Mouse (Mus musculus): ENCODE results near the gene Fyttd1. TPM values are rescaled to one million over a fixed set of nuclear protein-coding genes. Genes with fewer than 3 reads are reported as not detected.
"Not testable (repeated sequence)": the region's sequence is repeated elsewhere in the genome, so short reads cannot be mapped to it uniquely, and the experiment has no call there.

Gene Fyttd1
- polyA plus RNA-seq, 1 experiment from 2014 or later, result 103 TPM

DNA sequence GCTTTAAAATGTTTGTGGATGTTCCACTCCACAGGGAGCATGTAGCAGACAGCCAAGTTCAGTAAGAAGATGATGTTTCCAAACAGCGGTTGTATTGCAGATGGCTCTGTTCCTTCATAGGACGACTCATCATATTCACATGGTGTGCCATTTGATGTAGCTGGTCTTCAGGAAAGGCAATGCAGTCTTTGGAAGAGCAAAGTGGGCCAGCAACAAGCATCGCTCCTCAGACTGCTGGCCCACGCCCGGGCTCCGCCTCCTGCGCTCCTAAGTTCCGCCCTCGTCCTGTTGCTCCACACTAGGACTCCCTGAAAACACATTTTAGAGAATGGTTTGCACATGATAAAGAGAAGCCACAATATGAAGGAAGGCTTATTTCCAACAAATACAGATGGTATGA lies 49.3 kb downstream of the Fyttd1 start:
- not testable (repeated sequence) for H3K9ac ChIP-seq (ENCODE audit: low read length); H3K9me3 ChIP-seq (ENCODE audit: control insufficient read depth, low read length); H3K36me3 ChIP-seq (ENCODE audit: control insufficient read depth, insufficient read depth, low read length); H3K27me3 ChIP-seq (replicated peaks; ENCODE audit: control insufficient read depth, insufficient read depth, low read length); H3K27ac ChIP-seq (ENCODE audit: low read depth); ATAC-seq (replicated peaks; ENCODE audit: low FRiP score, low TSS enrichment, low read depth); H3K4me1 ChIP-seq (replicated peaks; ENCODE audit: control insufficient read depth, insufficient read depth, low read length); H3K4me2 ChIP-seq (ENCODE audit: low read length); DNase-seq (ENCODE audit: low spot score); H3K4me3 ChIP-seq (ENCODE audit: low read depth, low read length)
- 87% methylated on average over 9 of the region's 9 CpGs for WGBS

DNA sequence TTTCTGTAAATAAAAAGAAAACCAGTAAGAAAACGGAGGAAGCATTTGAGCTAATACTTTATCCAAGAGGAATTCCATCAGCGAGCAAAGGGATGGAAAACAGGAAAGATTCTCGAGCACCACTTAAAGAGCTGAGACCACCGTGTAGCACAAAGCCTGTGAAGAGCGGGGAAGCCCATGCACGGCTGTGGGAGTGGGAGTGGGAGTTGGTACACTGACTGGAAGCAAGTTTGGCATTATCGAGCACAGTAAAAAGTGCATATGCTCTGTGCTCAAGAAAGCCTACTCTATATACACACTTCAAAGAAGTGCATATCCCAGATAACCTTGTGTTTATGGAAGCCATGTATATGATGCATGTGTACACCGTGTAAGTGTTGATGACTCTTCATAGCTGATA lies 49.7 kb downstream of the Fyttd1 start:
- Histone ChIP-seq H3K27me3 (replicated peaks; ENCODE audit: control insufficient read depth, insufficient read depth, low read length) (no peaks in the 10 kb centered on the region), H3K27ac (ENCODE audit: low read depth) (no peak overlapping the region), H3K9me3 (ENCODE audit: control insufficient read depth, low read length) (no peaks in the 10 kb centered on the region), H3K4me2 (ENCODE audit: low read length) (no peak overlapping the region), H3K4me3 (ENCODE audit: low read depth, low read length) (no peak overlapping the region), H3K9ac (ENCODE audit: low read length) (no peak overlapping the region), H3K4me1 (replicated peaks; ENCODE audit: control insufficient read depth, insufficient read depth, low read length) (no peaks in the 10 kb centered on the region), H3K36me3 (ENCODE audit: control insufficient read depth, insufficient read depth, low read length) (peaks cover 4% of the 10 kb centered on the region)
- ATAC-seq (replicated peaks; ENCODE audit: low FRiP score, low TSS enrichment, low read depth) (no peak), DNase-seq (ENCODE audit: low spot score) (no peak)
- 91% methylated on average over 8 of the region's 8 CpGs for WGBS

DNA sequence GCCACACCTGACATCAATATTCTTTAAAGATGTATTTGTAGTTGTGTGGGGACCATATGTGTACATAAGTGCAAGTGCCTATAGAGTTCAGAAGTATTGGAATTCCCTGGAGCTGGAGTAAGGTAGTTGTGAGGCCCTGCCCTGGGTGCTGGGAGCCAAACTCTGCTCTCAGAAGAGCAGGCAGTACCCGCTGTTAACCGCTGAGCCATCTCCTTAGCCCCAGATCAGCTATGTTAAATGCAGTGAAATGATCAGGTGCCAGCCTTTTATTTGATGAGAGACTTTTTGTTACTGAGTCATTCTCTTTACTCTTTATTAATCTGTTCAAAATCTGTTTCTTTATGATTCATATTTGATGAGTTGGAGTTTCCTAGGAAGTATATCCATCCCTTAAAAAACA lies 52.6 kb downstream of the Fyttd1 start:
- Histone ChIP-seq H3K4me2 (ENCODE audit: low read length) (no peak overlapping the region), H3K27me3 (replicated peaks; ENCODE audit: control insufficient read depth, insufficient read depth, low read length) (no peaks in the 10 kb centered on the region), H3K4me1 (replicated peaks; ENCODE audit: control insufficient read depth, insufficient read depth, low read length) (no peaks in the 10 kb centered on the region), H3K4me3 (ENCODE audit: low read depth, low read length) (no peak overlapping the region), H3K9ac (ENCODE audit: low read length) (no peak overlapping the region), H3K36me3 (ENCODE audit: control insufficient read depth, insufficient read depth, low read length) (no peaks in the 10 kb centered on the region), H3K9me3 (ENCODE audit: control insufficient read depth, low read length) (no peaks in the 10 kb centered on the region), H3K27ac (ENCODE audit: low read depth) (no peak overlapping the region)
- ATAC-seq (replicated peaks; ENCODE audit: low FRiP score, low TSS enrichment, low read depth) (no peak), DNase-seq (ENCODE audit: low spot score) (no peak)
- 47% methylated on average over 2 of the region's 2 CpGs for WGBS

GRCm38 (mm10) chr16:32934470-32934869 lies 57.2 kb downstream of the Fyttd1 start:
- Histone ChIP-seq H3K27ac (ENCODE audit: low read depth) (no peak overlapping the region), H3K36me3 (ENCODE audit: control insufficient read depth, insufficient read depth, low read length) (no peaks in the 10 kb centered on the region), H3K9me3 (ENCODE audit: control insufficient read depth, low read length) (no peaks in the 10 kb centered on the region), H3K4me3 (ENCODE audit: low read depth, low read length) (no peak overlapping the region), H3K4me2 (ENCODE audit: low read length) (no peak overlapping the region), H3K9ac (ENCODE audit: low read length) (no peak overlapping the region), H3K4me1 (replicated peaks; ENCODE audit: control insufficient read depth, insufficient read depth, low read length) (no peaks in the 10 kb centered on the region; the same call in 1 of the 2 replicates), H3K27me3 (replicated peaks; ENCODE audit: control insufficient read depth, insufficient read depth, low read length) (no peaks in the 10 kb centered on the region)
- DNase-seq (ENCODE audit: low spot score) (peak; percentile 32), ATAC-seq (replicated peaks; ENCODE audit: low FRiP score, low TSS enrichment, low read depth) (no peak)
- WGBS, result 81% methylated on average over 2 of the region's 2 CpGs

DNA sequence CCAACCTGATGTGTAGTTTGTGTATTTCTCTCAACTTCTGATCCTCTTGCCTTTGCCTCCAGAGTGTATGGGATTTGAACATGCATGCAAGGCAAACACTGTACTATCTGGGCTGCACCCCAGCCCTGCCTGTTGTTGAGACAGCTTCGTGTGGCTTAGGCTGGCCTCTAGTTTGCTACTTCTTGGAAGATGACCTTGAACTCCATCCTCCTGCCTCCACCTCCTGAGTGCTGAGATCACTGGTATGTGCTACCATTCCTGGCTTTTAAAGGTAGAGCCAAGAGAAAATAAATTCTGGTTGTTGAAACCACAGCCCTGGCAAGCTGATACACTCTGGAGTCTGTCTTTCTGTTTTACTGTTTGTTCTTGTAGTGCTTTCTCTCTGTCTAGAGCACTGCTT lies 57.8 kb downstream of the Fyttd1 start:
- Histone ChIP-seq H3K9ac (ENCODE audit: low read length) (no peak overlapping the region), H3K4me3 (ENCODE audit: low read depth, low read length) (no peak overlapping the region), H3K27ac (ENCODE audit: low read depth) (no peak overlapping the region), H3K36me3 (ENCODE audit: control insufficient read depth, insufficient read depth, low read length) (no peaks in the 10 kb centered on the region), H3K4me1 (replicated peaks; ENCODE audit: control insufficient read depth, insufficient read depth, low read length) (no peaks in the 10 kb centered on the region; the same call in 1 of the 2 replicates), H3K4me2 (ENCODE audit: low read length) (no peak overlapping the region), H3K27me3 (replicated peaks; ENCODE audit: control insufficient read depth, insufficient read depth, low read length) (no peaks in the 10 kb centered on the region), H3K9me3 (ENCODE audit: control insufficient read depth, low read length) (no peaks in the 10 kb centered on the region)
- no peak for ATAC-seq (replicated peaks; ENCODE audit: low FRiP score, low TSS enrichment, low read depth)
- peak; percentile 41 for DNase-seq (ENCODE audit: low spot score)
- WGBS, result 76% methylated on average over 1 of the region's 1 CpGs

- no peak for ATAC-seq (replicated peaks; ENCODE audit: low FRiP score, low TSS enrichment, low read depth)
- DNase-seq (ENCODE audit: low spot score), result no peak
- Histone ChIP-seq H3K36me3 (ENCODE audit: control insufficient read depth, insufficient read depth, low read length) (no peaks in the 10 kb centered on the region), H3K4me3 (ENCODE audit: low read depth, low read length) (no peak overlapping the region), H3K27ac (ENCODE audit: low read depth) (no peak overlapping the region), H3K9ac (ENCODE audit: low read length) (no peak overlapping the region), H3K4me1 (replicated peaks; ENCODE audit: control insufficient read depth, insufficient read depth, low read length) (no peaks in the 10 kb centered on the region; the same call in 1 of the 2 replicates), H3K27me3 (replicated peaks; ENCODE audit: control insufficient read depth, insufficient read depth, low read length) (no peaks in the 10 kb centered on the region), H3K9me3 (ENCODE audit: control insufficient read depth, low read length) (no peaks in the 10 kb centered on the region), H3K4me2 (ENCODE audit: low read length) (no peak overlapping the region)
- WGBS, result 88% methylated on average over 2 of the region's 2 CpGs
Observed at GRCm38 (mm10) chr16:32937358-32937757, 60.1 kb downstream of the Fyttd1 start.

DNA sequence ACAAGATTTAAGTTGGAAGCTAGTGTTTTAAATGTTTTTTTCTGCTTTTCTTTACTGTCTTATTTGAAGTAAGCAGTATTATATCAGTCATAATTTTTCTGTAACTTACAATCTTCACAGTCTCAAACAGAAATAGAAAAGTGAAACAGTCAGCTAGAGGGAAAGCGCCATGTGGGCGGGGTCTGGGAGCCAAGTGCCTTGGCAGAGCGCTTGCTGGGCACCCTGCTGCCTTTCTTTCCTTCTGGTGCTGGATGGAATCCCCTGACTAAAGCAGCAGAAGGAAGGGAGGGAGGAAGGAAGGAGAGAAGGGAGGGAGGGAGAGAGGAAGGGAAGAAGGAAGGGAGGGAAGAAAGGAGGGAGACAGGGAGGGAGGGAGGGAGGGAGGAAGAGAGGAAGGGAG lies 62.0 kb downstream of the Fyttd1 start:
- not testable (repeated sequence) for ATAC-seq (replicated peaks; ENCODE audit: low FRiP score, low TSS enrichment, low read depth); H3K27ac ChIP-seq (ENCODE audit: low read depth); H3K36me3 ChIP-seq (ENCODE audit: control insufficient read depth, insufficient read depth, low read length); H3K9me3 ChIP-seq (ENCODE audit: control insufficient read depth, low read length); H3K27me3 ChIP-seq (replicated peaks; ENCODE audit: control insufficient read depth, insufficient read depth, low read length); H3K9ac ChIP-seq (ENCODE audit: low read length); H3K4me3 ChIP-seq (ENCODE audit: low read depth, low read length); H3K4me2 ChIP-seq (ENCODE audit: low read length); H3K4me1 ChIP-seq (replicated peaks; ENCODE audit: control insufficient read depth, insufficient read depth, low read length)
- DNase-seq (ENCODE audit: low spot score), result peak; percentile 15
- 46% methylated on average over 3 of the region's 3 CpGs for WGBS

DNA sequence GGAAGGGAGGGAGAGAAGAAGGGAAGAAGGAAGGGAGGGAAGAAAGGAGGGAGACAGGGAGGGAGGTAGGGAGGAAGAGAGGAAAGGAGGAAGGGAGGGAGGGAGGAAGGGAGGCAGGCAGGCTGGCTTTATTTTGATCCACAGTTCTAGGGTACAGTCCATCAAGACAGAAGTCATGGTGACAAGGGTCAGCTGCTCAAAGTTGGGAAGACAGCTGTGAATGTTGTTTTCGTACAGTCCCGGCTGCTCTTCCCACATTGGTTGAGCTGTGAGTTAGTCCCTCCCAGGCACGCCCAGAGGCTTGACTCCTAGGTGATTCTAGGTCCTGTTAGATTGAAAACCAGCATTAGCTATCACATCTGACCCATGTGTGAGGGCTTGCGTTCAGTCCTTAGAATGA lies 62.4 kb downstream of the Fyttd1 start:
- not testable (repeated sequence) for H3K36me3 ChIP-seq (ENCODE audit: control insufficient read depth, insufficient read depth, low read length); H3K4me3 ChIP-seq (ENCODE audit: low read depth, low read length); H3K9ac ChIP-seq (ENCODE audit: low read length); H3K4me2 ChIP-seq (ENCODE audit: low read length); H3K27ac ChIP-seq (ENCODE audit: low read depth); H3K9me3 ChIP-seq (ENCODE audit: control insufficient read depth, low read length); H3K27me3 ChIP-seq (replicated peaks; ENCODE audit: control insufficient read depth, insufficient read depth, low read length); H3K4me1 ChIP-seq (replicated peaks; ENCODE audit: control insufficient read depth, insufficient read depth, low read length); ATAC-seq (replicated peaks; ENCODE audit: low FRiP score, low TSS enrichment, low read depth)
- peak; percentile 12 for DNase-seq (ENCODE audit: low spot score)
- 86% methylated on average over 4 of the region's 4 CpGs for whole genome bisulfite sequencing

- ATAC-seq (replicated peaks; ENCODE audit: low FRiP score, low TSS enrichment, low read depth), result not testable (repeated sequence)
- WGBS, result 84% methylated on average over 2 of the region's 2 CpGs
Observed at GRCm38 (mm10) chr16:32941226-32941625, 63.9 kb downstream of the Fyttd1 start.

More at GRCm38 (mm10) chr16:32941226-32941625, 63.9 kb downstream of the Fyttd1 start:
- H3K36me3 ChIP-seq (ENCODE audit: control insufficient read depth, insufficient read depth, low read length); H3K27me3 ChIP-seq (replicated peaks; ENCODE audit: control insufficient read depth, insufficient read depth, low read length); H3K4me1 ChIP-seq (replicated peaks; ENCODE audit: control insufficient read depth, insufficient read depth, low read length); H3K9ac ChIP-seq (ENCODE audit: low read length); H3K4me3 ChIP-seq (ENCODE audit: low read depth, low read length); DNase-seq (ENCODE audit: low spot score); H3K4me2 ChIP-seq (ENCODE audit: low read length); H3K9me3 ChIP-seq (ENCODE audit: control insufficient read depth, low read length); H3K27ac ChIP-seq (ENCODE audit: low read depth): not testable (repeated sequence)

Data from intestine, embryonic 14.5 days (tissue).